Mouse (Mus musculus): ENCODE measurements around the gene Zfp189. TPM values are rescaled to one million over a fixed set of nuclear protein-coding genes. Genes with fewer than 3 reads are reported as not detected.

Zfp189 gene
- polyA plus RNA-seq (2017; shearing (Covaris generic)), result 1.8 TPM

DNA sequence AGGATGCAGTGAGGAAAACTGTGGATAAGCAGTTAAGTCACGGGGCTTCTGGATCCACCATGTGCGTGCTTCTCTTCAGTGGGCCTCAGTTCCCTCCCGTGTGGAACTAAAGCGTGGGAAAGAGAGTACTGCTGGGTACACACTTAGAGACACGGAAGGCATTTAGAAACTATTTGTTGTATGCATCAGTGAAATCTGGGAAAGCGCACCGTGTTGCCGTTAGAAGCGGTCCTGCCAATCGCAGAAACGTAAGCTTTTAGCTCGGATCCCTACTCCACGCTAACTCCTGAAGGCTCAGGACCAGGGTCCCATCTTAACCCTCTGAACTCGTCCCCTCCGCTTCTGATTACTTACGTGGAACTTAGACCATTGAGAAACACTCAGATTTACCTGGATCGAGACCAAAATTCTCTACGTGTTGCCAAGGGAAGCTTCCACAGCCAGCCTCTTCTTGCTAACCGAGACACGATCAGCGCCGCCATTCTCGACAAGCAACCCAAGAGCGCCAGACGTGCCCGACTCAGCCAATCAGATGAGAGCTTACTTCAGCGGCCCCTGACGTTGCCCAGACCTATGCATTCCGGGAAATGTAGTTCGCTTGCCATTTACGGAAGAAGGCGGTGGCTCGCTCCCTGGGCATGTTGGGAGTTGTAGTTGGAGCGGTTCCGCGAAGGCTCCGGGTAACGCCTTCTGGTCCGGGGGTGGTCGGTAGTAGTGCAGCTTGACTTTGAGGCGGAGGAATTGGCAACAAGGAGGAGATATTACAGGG is at the start of gene Zfp189, which contains the start of gene Mrpl50:
TSS of gene Zfp189 (plus strand) at position 605 of the 769 bp plus-strand sequence.
TSS of gene Mrpl50 (minus strand) at position 522 of the 769 bp plus-strand sequence.

DNA sequence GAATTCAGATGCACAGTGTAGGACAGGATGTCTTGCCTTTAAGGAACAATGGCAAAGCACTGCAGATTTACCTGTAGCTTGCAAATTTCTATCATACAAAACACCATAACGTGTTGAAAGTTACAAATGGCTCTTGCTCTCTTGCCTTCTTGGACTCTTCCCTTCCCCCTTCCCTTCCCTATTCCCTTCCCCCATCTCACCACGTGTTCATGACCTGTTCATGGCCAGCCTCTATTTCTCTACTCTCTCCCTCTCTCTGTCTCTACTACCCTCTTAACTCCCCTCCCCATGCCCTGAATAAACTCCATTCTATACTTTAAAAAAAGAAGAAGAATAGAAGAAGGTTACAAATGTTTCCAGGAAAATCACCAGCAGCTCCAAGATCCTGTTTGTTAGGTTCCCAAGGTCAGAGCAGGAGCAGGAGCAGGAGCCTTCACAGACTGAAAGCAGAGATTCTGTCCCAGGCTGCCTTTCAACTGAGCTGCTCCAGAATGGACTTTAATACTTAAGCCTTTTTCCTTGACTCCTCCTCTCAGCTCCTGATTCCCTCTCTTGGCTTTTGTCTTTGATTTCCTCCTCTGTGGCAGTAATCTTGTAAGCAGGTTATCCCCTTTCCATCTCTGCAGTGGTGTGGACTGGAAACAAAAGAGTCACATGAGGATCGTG is 47.4 kb upstream of the Zfp189 start, which contains the start of gene Acnat1:
TSS of gene Acnat1 (minus strand) at position 478 of the 666 bp plus-strand sequence.

DNA sequence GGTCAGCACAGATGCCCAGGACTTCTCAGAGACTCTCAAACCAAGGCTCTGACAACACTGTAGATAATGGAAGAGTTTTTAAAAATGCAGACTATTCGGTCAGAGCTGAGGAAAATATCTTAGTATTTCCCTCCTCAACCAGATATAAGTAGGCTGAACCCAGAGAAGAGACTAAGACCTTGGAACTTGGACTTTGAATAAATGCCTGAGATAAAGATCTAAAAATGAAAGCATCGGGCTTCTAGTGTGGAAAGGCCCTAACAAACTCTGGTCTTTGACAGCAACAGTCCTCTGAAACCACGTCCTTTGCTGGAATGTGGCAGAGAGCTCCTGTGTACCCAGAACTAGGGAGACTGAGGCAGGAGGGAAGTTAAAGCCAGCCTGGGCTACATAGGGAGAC is 14.6 kb upstream of the Zfp189 start, which contains the start of gene Baat:
TSS of gene Baat (minus strand) at position 172 of the 400 bp plus-strand sequence.

DNA sequence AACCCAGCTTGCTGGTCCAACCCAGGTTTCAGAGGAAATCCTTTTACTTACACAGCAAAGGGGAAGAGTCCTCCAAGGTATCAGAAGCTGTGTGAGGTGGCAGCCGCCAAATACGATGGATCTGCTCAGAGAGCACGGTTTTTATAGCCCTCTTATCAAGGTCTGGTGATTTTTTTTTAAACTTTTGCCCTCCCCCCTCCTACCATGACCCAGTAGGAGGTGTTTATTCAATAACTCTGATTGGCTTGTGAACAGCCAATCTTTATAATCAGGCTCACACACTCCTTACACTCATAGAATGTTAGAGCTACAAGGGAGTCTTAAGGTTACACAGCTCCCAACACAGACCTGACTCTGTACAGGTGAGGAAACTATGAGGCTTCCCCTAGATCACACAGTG is 28.4 kb downstream of the Zfp189 start, which contains the start of gene Aldob:
TSS of gene Aldob (minus strand) at position 164 of the 400 bp plus-strand sequence.

Other genes starting within 250 kb of the Zfp189 start
- not detected for gene Acnat2, start 113.0 kb upstream of the Zfp189 start, polyA plus RNA-seq (2017; shearing (Covaris generic))
- 0.38 TPM for gene Acnat1, start 47.3 kb upstream of the Zfp189 start, polyA plus RNA-seq (2017; shearing (Covaris generic))
- gene Baat, start 14.6 kb upstream of the Zfp189 start, polyA plus RNA-seq (2017; shearing (Covaris generic)), result not detected
- 17.7 TPM for gene Mrpl50, start 83 bp upstream of the Zfp189 start, polyA plus RNA-seq (2017; shearing (Covaris generic))
- 0.24 TPM for gene Aldob, start 28.4 kb downstream of the Zfp189 start, polyA plus RNA-seq (2017; shearing (Covaris generic))
- not detected for gene Tmem246, start 76.7 kb downstream of the Zfp189 start, polyA plus RNA-seq (2017; shearing (Covaris generic))
- 46.1 TPM for gene Rnf20, start 110.8 kb downstream of the Zfp189 start, polyA plus RNA-seq (2017; shearing (Covaris generic))
- 0.29 TPM for gene Ppp3r2, start 160.8 kb downstream of the Zfp189 start, polyA plus RNA-seq (2017; shearing (Covaris generic))